Mouse (Mus musculus) midbrain, embryonic 16.5 days (tissue): ENCODE measurements at regions not wholly inside any gene's neighbourhood (a gene's known extent, or its start where the extent isn't known, plus 50 kb on each side); places are given as distances from the start of the nearest gene placed in this dataset.

Source experiments
- ATAC-seq: fragments of 200-750 bp; cut with Nextera tagmentation; 2 replicates; pipeline ENCODE4 v1.8.0; 2017; ENCODE audit warnings: moderate TSS enrichment
- H3K27ac ChIP-seq: fragments of 300-500 bp; sonication (generic); 2 replicates; pipeline ENCODE4 v1.5.1; 2014; ENCODE audit warnings: mild to moderate bottlenecking, low read length, mixed read lengths
- H3K27me3 ChIP-seq: fragments of 300-500 bp; sonication (generic); 2 replicates; pipeline ENCODE4 v1.6.1; 2014; ENCODE audit warnings: low read depth, low read length, mixed read lengths; ENCODE audit not compliant: control insufficient read depth, insufficient read depth
- H3K36me3 ChIP-seq: fragments of 300-500 bp; sonication (generic); 2 replicates; pipeline ENCODE4 v1.6.1; 2014; ENCODE audit warnings: mild to moderate bottlenecking, low read length, moderate library complexity, mixed read lengths; ENCODE audit not compliant: control insufficient read depth, insufficient read depth
- H3K4me1 ChIP-seq: fragments of 300-500 bp; sonication (generic); 2 replicates; pipeline ENCODE4 v1.6.1; 2014; ENCODE audit warnings: mild to moderate bottlenecking, low read length, mixed read lengths; ENCODE audit not compliant: control insufficient read depth, insufficient read depth
- H3K4me2 ChIP-seq: fragments of 300-500 bp; sonication (generic); 2 replicates; pipeline ENCODE4 v1.6.1; 2014; ENCODE audit warnings: mild to moderate bottlenecking, low read length, mixed read lengths
- H3K4me3 ChIP-seq: fragments of 300-500 bp; sonication (generic); 2 replicates; pipeline ENCODE4 v1.5.1; 2014; ENCODE audit warnings: low read depth, mild to moderate bottlenecking, low read length, moderate library complexity, mixed read lengths
- H3K9ac ChIP-seq: fragments of 300-500 bp; sonication (generic); 2 replicates; pipeline ENCODE4 v1.6.1; 2014; ENCODE audit warnings: low read depth, low read length, mixed read lengths
- H3K9me3 ChIP-seq: fragments of 300-500 bp; sonication (generic); replicated peaks from 2 replicates; pipeline ENCODE4 v1.6.1; 2014; ENCODE audit warnings: mild to moderate bottlenecking, low read length, mixed read lengths; ENCODE audit not compliant: control insufficient read depth, poor library complexity, severe bottlenecking
- WGBS: fragments of 180-500 bp; shearing (Covaris S2); extraction: QIAGEN DNeasy Blood & Tissue Kit; methylation state at CpG from one replicate; pipeline ENCODE4 v1.1.7; 2014; 5-methylcytosine and 5-hydroxymethylcytosine counted together

GRCm38 (mm10) chr1:61541166-61541565 lies 97.5 kb upstream of the Pard3b start:
- Histone ChIP-seq H3K9ac (no peak overlapping the region), H3K27me3 (no peaks in the 10 kb centered on the region), H3K4me2 (no peak overlapping the region), H3K4me3 (no peak overlapping the region), H3K9me3 (no peaks in the 10 kb centered on the region), H3K27ac (no peak overlapping the region), H3K36me3 (no peaks in the 10 kb centered on the region), H3K4me1 (no peaks in the 10 kb centered on the region)
- WGBS = 96% methylated on average over 4 of the region's 4 CpGs
- no peak for ATAC-seq

GRCm38 (mm10) chr1:61552577-61553517 lies 85.8 kb upstream of the Pard3b start:
- 66% methylated on average over 21 of the region's 21 CpGs for WGBS
- H3K4me1 ChIP-seq = no peaks in the 10 kb centered on the region
- H3K27me3 ChIP-seq = no peaks in the 10 kb centered on the region
- no peak overlapping the region for H3K27ac ChIP-seq
- peak overlapping the region; percentile 26; the same call in 1 of the 2 replicates for H3K4me2 ChIP-seq
- H3K36me3 ChIP-seq = no peaks in the 10 kb centered on the region
- H3K4me3 ChIP-seq = no peak overlapping the region
- peak; percentile 51; the same call in 1 of the 2 replicates for ATAC-seq
- H3K9me3 ChIP-seq = no peaks in the 10 kb centered on the region
- H3K9ac ChIP-seq = no peak overlapping the region

- WGBS = 79% methylated on average over 2 of the region's 2 CpGs
- no peak overlapping the region for H3K4me2 ChIP-seq
- ATAC-seq = no peak
- H3K27ac ChIP-seq = no peak overlapping the region
- H3K9ac ChIP-seq = no peak overlapping the region
- H3K4me1 ChIP-seq = no peaks in the 10 kb centered on the region
- H3K36me3 ChIP-seq = no peaks in the 10 kb centered on the region
- H3K27me3 ChIP-seq = no peaks in the 10 kb centered on the region
- H3K9me3 ChIP-seq = no peaks in the 10 kb centered on the region
- no peak overlapping the region for H3K4me3 ChIP-seq
Measured at GRCm38 (mm10) chr1:61559514-61559913, 79.1 kb upstream of the Pard3b start.

- WGBS = 78% methylated on average over 2 of the region's 2 CpGs
- Histone ChIP-seq H3K27ac (no peak overlapping the region), H3K4me2 (no peak overlapping the region), H3K4me3 (no peak overlapping the region), H3K27me3 (no peaks in the 10 kb centered on the region), H3K9ac (no peak overlapping the region), H3K4me1 (no peaks in the 10 kb centered on the region), H3K36me3 (no peaks in the 10 kb centered on the region), H3K9me3 (no peaks in the 10 kb centered on the region)
- no peak for ATAC-seq
Measured at GRCm38 (mm10) chr1:61562091-61562490, 76.5 kb upstream of the Pard3b start.

- ATAC-seq = no peak
- Histone ChIP-seq H3K27me3 (no peaks in the 10 kb centered on the region), H3K4me2 (no peak overlapping the region), H3K4me1 (no peaks in the 10 kb centered on the region), H3K9ac (no peak overlapping the region), H3K36me3 (no peaks in the 10 kb centered on the region), H3K9me3 (no peaks in the 10 kb centered on the region), H3K27ac (no peak overlapping the region), H3K4me3 (no peak overlapping the region)
- 88% methylated on average over 4 of the region's 4 CpGs for WGBS
Measured at GRCm38 (mm10) chr1:61565471-61565870, 73.2 kb upstream of the Pard3b start.

- no peak overlapping the region for H3K27ac ChIP-seq
- ATAC-seq = no peak
Measured at GRCm38 (mm10) chr1:61574276-61574675, 64.3 kb upstream of the Pard3b start.

GRCm38 (mm10) chr1:61576758-61577157 lies 61.9 kb upstream of the Pard3b start:
- H3K9ac ChIP-seq = no peak overlapping the region
- no peak for ATAC-seq
- no peak overlapping the region for H3K4me3 ChIP-seq
- no peak overlapping the region for H3K4me2 ChIP-seq
- H3K36me3 ChIP-seq = no peaks in the 10 kb centered on the region
- no peaks in the 10 kb centered on the region for H3K27me3 ChIP-seq
- H3K27ac ChIP-seq = no peak overlapping the region
- no peaks in the 10 kb centered on the region for H3K9me3 ChIP-seq
- 92% methylated on average over 4 of the region's 4 CpGs for WGBS
- H3K4me1 ChIP-seq = no peaks in the 10 kb centered on the region

More at GRCm38 (mm10) chr1:61574276-61574675, 64.3 kb upstream of the Pard3b start:
- H3K4me2 ChIP-seq = no peak overlapping the region
- H3K36me3 ChIP-seq = no peaks in the 10 kb centered on the region
- H3K4me3 ChIP-seq = no peak overlapping the region
- H3K27me3 ChIP-seq = no peaks in the 10 kb centered on the region
- no peaks in the 10 kb centered on the region for H3K9me3 ChIP-seq
- H3K9ac ChIP-seq = no peak overlapping the region
- WGBS = 77% methylated on average over 2 of the region's 2 CpGs
- H3K4me1 ChIP-seq = no peaks in the 10 kb centered on the region

- Histone ChIP-seq H3K4me3 (no peak overlapping the region), H3K27me3 (no peaks in the 10 kb centered on the region), H3K9me3 (no peaks in the 10 kb centered on the region), H3K9ac (no peak overlapping the region), H3K4me2 (no peak overlapping the region), H3K4me1 (no peaks in the 10 kb centered on the region), H3K36me3 (no peaks in the 10 kb centered on the region), H3K27ac (no peak overlapping the region)
- WGBS = 91% methylated on average over 8 of the region's 8 CpGs
- no peak for ATAC-seq
Measured at GRCm38 (mm10) chr1:61587251-61587650, 51.4 kb upstream of the Pard3b start.
